Mouse (Mus musculus): ENCODE data around the gene Ndufa11. TPM values are rescaled to one million over a fixed set of nuclear protein-coding genes. Genes with fewer than 3 reads are reported as not detected.

The Ndufa11 gene
- total RNA-seq, 1 experiment: 484 TPM

DNA sequence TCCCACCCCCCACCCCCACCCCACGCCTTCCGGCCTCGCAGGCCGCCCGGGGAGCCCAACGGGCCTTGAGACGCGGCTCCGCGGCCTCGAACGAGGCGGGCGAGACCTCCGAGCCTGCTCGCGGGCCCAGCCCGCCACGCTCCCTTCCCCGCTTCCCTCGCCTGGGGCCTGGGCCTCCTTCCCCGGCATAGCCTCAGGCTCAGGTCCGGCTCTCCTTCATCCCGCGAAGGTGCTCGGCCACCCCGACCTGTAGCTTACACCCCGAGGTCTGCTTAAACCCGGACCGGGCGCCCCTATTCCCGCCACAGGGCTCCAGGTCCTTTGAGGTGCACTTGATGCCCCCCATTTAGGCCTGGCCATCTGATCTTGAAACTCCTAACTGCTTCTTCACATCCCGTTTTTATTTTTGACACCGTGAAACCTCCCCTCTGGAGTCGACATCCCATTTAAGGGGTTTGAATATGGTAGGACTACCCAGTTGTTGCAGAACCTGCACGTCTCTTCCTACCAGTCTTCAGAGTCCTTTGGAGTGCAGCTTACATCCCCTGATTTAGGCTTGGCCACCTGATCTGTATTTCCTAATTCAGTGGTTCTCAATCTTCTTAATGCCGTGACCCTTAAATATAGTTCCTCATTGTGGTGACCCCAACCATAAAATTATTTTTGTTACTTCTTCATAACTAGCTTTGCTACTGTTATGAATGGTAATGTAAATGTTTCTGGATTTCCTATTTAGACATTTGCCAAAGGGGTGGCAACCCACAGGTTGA lies 43.7 kb upstream of the Ndufa11 start:
- Histone ChIP-seq H3K36me3 (ENCODE audit: control insufficient read depth, insufficient read depth, low read length, poor library complexity, severe bottlenecking) (peaks cover 24% of the 10 kb centered on the region), H3K4me1 (ENCODE audit: control insufficient read depth in 2 of 2, insufficient read depth in 2 of 2, low read length in 2 of 2, poor library complexity in 1 of 2) (peaks cover 0 to 6% of the 10 kb centered on the region in 2 experiments; a peak in 3 of 4 replicates), H3K9ac (ENCODE audit: insufficient read depth, low read depth, low read length, poor library complexity, severe bottlenecking) (peak overlapping the region; percentile 98), H3K27ac (ENCODE audit: insufficient read depth, low read depth, low read length, poor library complexity, severe bottlenecking) (peak overlapping the region; percentile 80), H3K4me3 (ENCODE audit: insufficient read depth in 1 of 2, low read depth in 1 of 2, low read length in 2 of 2, poor library complexity in 1 of 2, severe bottlenecking in 1 of 2) (peak overlapping the region; percentile 82 to 90), H3K9me3 (ENCODE audit: control insufficient read depth, insufficient read depth, low read depth, low read length) (no peaks in the 10 kb centered on the region)
- no peak for TF ChIP-seq ZC3H11A (IDR thresholded peaks at IDR 0.05; ENCODE audit: borderline replicate concordance, low read depth, low read length)
- no peak for TF ChIP-seq HCFC1 (IDR thresholded peaks at IDR 0.05; ENCODE audit: borderline replicate concordance, insufficient read depth, low read length)
- no peak for TF ChIP-seq MAFK (IDR thresholded peaks at IDR 0.05; ENCODE audit: insufficient read depth, low read depth, low read length)
- TF ChIP-seq ZNF384 (IDR thresholded peaks at IDR 0.05; ENCODE audit: low read depth, low read length): no peak
- no peak for TF ChIP-seq CHD2 (IDR thresholded peaks at IDR 0.05; ENCODE audit: low read depth, low read length)
- DNase-seq (ENCODE audit: low read depth, low spot score): no peak
- in situ Hi-C loops (cut with MboI; ENCODE audit: low sequenced_read_pairs in 2 of 2, unreplicated experiment in 2 of 2): no loop called here

DNA sequence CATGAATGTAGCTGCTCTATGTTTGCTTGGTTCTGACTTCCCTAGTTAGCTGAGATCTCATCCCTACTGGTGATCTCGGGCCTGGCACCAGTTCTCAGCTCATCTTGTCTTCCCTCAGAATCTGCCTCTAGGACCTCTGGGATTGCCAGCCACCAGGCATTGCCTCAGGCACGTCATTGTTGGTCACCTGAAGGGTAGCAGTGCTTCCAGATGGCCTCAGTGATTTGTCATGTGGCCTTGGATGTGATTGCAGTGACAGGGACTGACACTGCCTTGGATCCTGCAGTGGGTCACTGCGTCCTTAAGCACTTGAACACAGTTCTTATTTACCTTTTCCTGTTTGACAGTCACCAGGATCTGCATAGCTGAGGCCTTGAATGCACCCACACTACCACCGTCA lies 35.8 kb upstream of the Ndufa11 start:
- no peak for DNase-seq (ENCODE audit: low read depth, low spot score)
- Histone ChIP-seq H3K9me3 (ENCODE audit: control insufficient read depth, insufficient read depth, low read depth, low read length) (no peaks in the 10 kb centered on the region), H3K4me3 (ENCODE audit: insufficient read depth in 1 of 2, low read depth in 1 of 2, low read length in 2 of 2, poor library complexity in 1 of 2, severe bottlenecking in 1 of 2) (no peak overlapping the region), H3K36me3 (ENCODE audit: control insufficient read depth, insufficient read depth, low read length, poor library complexity, severe bottlenecking) (peaks cover 57% of the 10 kb centered on the region), H3K4me1 (ENCODE audit: control insufficient read depth in 2 of 2, insufficient read depth in 2 of 2, low read length in 2 of 2, poor library complexity in 1 of 2) (no peaks in the 10 kb centered on the region; a peak in 1 of 4 replicates), H3K27ac (ENCODE audit: insufficient read depth, low read depth, low read length, poor library complexity, severe bottlenecking) (no peak overlapping the region), H3K9ac (ENCODE audit: insufficient read depth, low read depth, low read length, poor library complexity, severe bottlenecking) (no peak overlapping the region)
- in situ Hi-C loops (cut with MboI; ENCODE audit: low sequenced_read_pairs in 2 of 2, unreplicated experiment in 2 of 2): no loop called here
- TF ChIP-seq HCFC1 (IDR thresholded peaks at IDR 0.05; ENCODE audit: borderline replicate concordance, insufficient read depth, low read length): no peak
- TF ChIP-seq ZNF384 (IDR thresholded peaks at IDR 0.05; ENCODE audit: low read depth, low read length): no peak
- no peak for TF ChIP-seq ZC3H11A (IDR thresholded peaks at IDR 0.05; ENCODE audit: borderline replicate concordance, low read depth, low read length)
- no peak for TF ChIP-seq CHD2 (IDR thresholded peaks at IDR 0.05; ENCODE audit: low read depth, low read length)
- TF ChIP-seq MAFK (IDR thresholded peaks at IDR 0.05; ENCODE audit: insufficient read depth, low read depth, low read length): no peak

DNA sequence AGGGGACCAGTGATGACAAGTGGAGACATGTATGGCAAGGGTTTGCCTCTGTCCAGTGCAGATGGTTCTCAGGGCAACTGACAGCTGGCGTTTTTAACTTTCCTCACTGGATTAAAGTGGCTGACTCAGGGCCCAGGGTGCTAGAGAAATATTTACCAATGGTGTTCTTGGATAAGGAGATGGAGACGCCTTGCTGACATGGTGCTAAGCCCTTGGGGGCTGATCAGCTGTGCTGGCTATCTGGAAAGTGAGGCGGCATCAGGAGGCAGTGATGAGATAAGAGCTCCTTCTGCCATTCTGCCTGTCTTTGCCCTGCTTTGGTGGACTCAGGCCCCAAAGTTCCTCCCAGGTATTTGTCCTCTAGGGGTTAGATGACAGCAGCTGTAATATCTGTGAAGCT lies 34.7 kb upstream of the Ndufa11 start:
- H3K36me3 ChIP-seq (ENCODE audit: control insufficient read depth, insufficient read depth, low read length, poor library complexity, severe bottlenecking): peaks cover 58% of the 10 kb centered on the region
- in situ Hi-C loops (cut with MboI; ENCODE audit: low sequenced_read_pairs in 2 of 2, unreplicated experiment in 2 of 2): no loop called here
- TF ChIP-seq ZC3H11A (IDR thresholded peaks at IDR 0.05; ENCODE audit: borderline replicate concordance, low read depth, low read length) (no peak), MAFK (IDR thresholded peaks at IDR 0.05; ENCODE audit: insufficient read depth, low read depth, low read length) (no peak), ZNF384 (IDR thresholded peaks at IDR 0.05; ENCODE audit: low read depth, low read length) (no peak), HCFC1 (IDR thresholded peaks at IDR 0.05; ENCODE audit: borderline replicate concordance, insufficient read depth, low read length) (no peak), CHD2 (IDR thresholded peaks at IDR 0.05; ENCODE audit: low read depth, low read length) (no peak)
- no peak overlapping the region for H3K27ac ChIP-seq (ENCODE audit: insufficient read depth, low read depth, low read length, poor library complexity, severe bottlenecking)
- no peak for DNase-seq (ENCODE audit: low read depth, low spot score)
- H3K9ac ChIP-seq (ENCODE audit: insufficient read depth, low read depth, low read length, poor library complexity, severe bottlenecking): no peak overlapping the region
- no peaks in the 10 kb centered on the region; a peak in 1 of 4 replicates for H3K4me1 ChIP-seq (ENCODE audit: control insufficient read depth in 2 of 2, insufficient read depth in 2 of 2, low read length in 2 of 2, poor library complexity in 1 of 2)
- no peak overlapping the region for H3K4me3 ChIP-seq (ENCODE audit: insufficient read depth in 1 of 2, low read depth in 1 of 2, low read length in 2 of 2, poor library complexity in 1 of 2, severe bottlenecking in 1 of 2)
- no peaks in the 10 kb centered on the region for H3K9me3 ChIP-seq (ENCODE audit: control insufficient read depth, insufficient read depth, low read depth, low read length)

- in situ Hi-C loops (cut with MboI; ENCODE audit: low sequenced_read_pairs in 2 of 2, unreplicated experiment in 2 of 2): no loop called here
- Histone ChIP-seq H3K4me3 (ENCODE audit: insufficient read depth in 1 of 2, low read depth in 1 of 2, low read length in 2 of 2, poor library complexity in 1 of 2, severe bottlenecking in 1 of 2) (no peak overlapping the region), H3K9ac (ENCODE audit: insufficient read depth, low read depth, low read length, poor library complexity, severe bottlenecking) (no peak overlapping the region), H3K27ac (ENCODE audit: insufficient read depth, low read depth, low read length, poor library complexity, severe bottlenecking) (no peak overlapping the region), H3K36me3 (ENCODE audit: control insufficient read depth, insufficient read depth, low read length, poor library complexity, severe bottlenecking) (peaks cover 60% of the 10 kb centered on the region), H3K4me1 (ENCODE audit: control insufficient read depth in 2 of 2, insufficient read depth in 2 of 2, low read length in 2 of 2, poor library complexity in 1 of 2) (no peaks in the 10 kb centered on the region), H3K9me3 (ENCODE audit: control insufficient read depth, insufficient read depth, low read depth, low read length) (no peaks in the 10 kb centered on the region)
- no peak for DNase-seq (ENCODE audit: low read depth, low spot score)
- no peak for TF ChIP-seq ZC3H11A (IDR thresholded peaks at IDR 0.05; ENCODE audit: borderline replicate concordance, low read depth, low read length)
- TF ChIP-seq ZNF384 (IDR thresholded peaks at IDR 0.05; ENCODE audit: low read depth, low read length): no peak
- TF ChIP-seq MAFK (IDR thresholded peaks at IDR 0.05; ENCODE audit: insufficient read depth, low read depth, low read length): no peak
- TF ChIP-seq CHD2 (IDR thresholded peaks at IDR 0.05; ENCODE audit: low read depth, low read length): no peak
- TF ChIP-seq HCFC1 (IDR thresholded peaks at IDR 0.05; ENCODE audit: borderline replicate concordance, insufficient read depth, low read length): no peak
Observed at GRCm38 (mm10) chr17:56683546-56684140, 33.9 kb upstream of the Ndufa11 start.
